Mouse (Mus musculus): ENCODE results near the gene Lca5l. TPM values are rescaled to one million over a fixed set of nuclear protein-coding genes. Genes with fewer than 3 reads are reported as not detected.
A peak's percentile ranks its signal among the peaks of the same experiment; 100 is the strongest.

The Lca5l gene
- polyA plus RNA-seq, 1 experiment from 2014 or later, result 1.2 TPM

GRCm38 (mm10) chr16:96222452-96222851, 30.4 kb upstream of the Lca5l start:
- no peak for ATAC-seq (replicated peaks; ENCODE audit: low FRiP score)
- H3K27me3 ChIP-seq (ENCODE audit: control insufficient read depth, insufficient read depth, low read length), result no peaks in the 10 kb centered on the region
- no peaks in the 10 kb centered on the region for H3K36me3 ChIP-seq (ENCODE audit: control insufficient read depth, insufficient read depth, low read length)
- H3K4me3 ChIP-seq (ENCODE audit: low read depth, low read length), result no peak overlapping the region
- no peak for DNase-seq (ENCODE audit: low spot score)
- no peak overlapping the region for H3K27ac ChIP-seq (ENCODE audit: low read depth, low read length)
- no peak overlapping the region for H3K4me2 ChIP-seq (ENCODE audit: low read depth, low read length, severe bottlenecking)
- H3K9ac ChIP-seq (ENCODE audit: low read length), result no peak overlapping the region
- 80% methylated on average over 1 of the region's 1 CpGs for WGBS
- no peaks in the 10 kb centered on the region for H3K9me3 ChIP-seq (ENCODE audit: control insufficient read depth, low read length)
- H3K4me1 ChIP-seq (replicated peaks; ENCODE audit: control insufficient read depth, insufficient read depth, low read length), result no peaks in the 10 kb centered on the region

GRCm38 (mm10) chr16:96221959-96222358, 29.9 kb upstream of the Lca5l start:
- 79% methylated on average over 3 of the region's 3 CpGs for WGBS
- Histone ChIP-seq H3K9me3 (ENCODE audit: control insufficient read depth, low read length) (no peaks in the 10 kb centered on the region), H3K4me1 (replicated peaks; ENCODE audit: control insufficient read depth, insufficient read depth, low read length) (no peaks in the 10 kb centered on the region), H3K4me2 (ENCODE audit: low read depth, low read length, severe bottlenecking) (no peak overlapping the region), H3K27ac (ENCODE audit: low read depth, low read length) (no peak overlapping the region), H3K9ac (ENCODE audit: low read length) (no peak overlapping the region), H3K36me3 (ENCODE audit: control insufficient read depth, insufficient read depth, low read length) (no peaks in the 10 kb centered on the region), H3K27me3 (ENCODE audit: control insufficient read depth, insufficient read depth, low read length) (no peaks in the 10 kb centered on the region), H3K4me3 (ENCODE audit: low read depth, low read length) (no peak overlapping the region)
- no peak for ATAC-seq (replicated peaks; ENCODE audit: low FRiP score)
- DNase-seq (ENCODE audit: low spot score), result no peak

DNA sequence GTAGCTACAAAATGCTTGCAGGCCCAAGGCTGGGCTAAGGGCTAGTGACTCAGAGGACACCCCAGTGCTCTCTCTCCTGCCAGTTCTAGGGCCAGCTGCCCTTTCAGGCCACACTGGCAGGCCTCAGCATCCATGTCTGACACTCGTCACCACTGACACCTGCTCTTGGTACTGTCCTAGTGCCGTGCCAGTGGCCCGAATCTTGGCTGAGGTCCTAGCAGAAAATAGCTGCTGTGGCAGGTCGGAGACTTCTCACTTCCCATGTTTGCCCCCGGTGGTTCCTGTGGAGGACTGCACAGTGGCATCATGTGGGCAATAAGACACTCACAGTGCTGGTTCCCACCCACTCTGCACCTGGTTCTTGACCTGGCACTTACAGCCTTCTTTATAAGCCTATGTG, 29.4 kb upstream of the Lca5l start:
- 88% methylated on average over 5 of the region's 5 CpGs for WGBS
- DNase-seq (ENCODE audit: low spot score), result no peak
- no peaks in the 10 kb centered on the region for H3K9me3 ChIP-seq (ENCODE audit: control insufficient read depth, low read length)
- H3K4me2 ChIP-seq (ENCODE audit: low read depth, low read length, severe bottlenecking), result no peak overlapping the region
- no peak overlapping the region for H3K4me3 ChIP-seq (ENCODE audit: low read depth, low read length)
- no peak overlapping the region for H3K27ac ChIP-seq (ENCODE audit: low read depth, low read length)
- no peak overlapping the region for H3K9ac ChIP-seq (ENCODE audit: low read length)
- no peak for ATAC-seq (replicated peaks; ENCODE audit: low FRiP score)
- H3K27me3 ChIP-seq (ENCODE audit: control insufficient read depth, insufficient read depth, low read length), result no peaks in the 10 kb centered on the region
- no peaks in the 10 kb centered on the region for H3K36me3 ChIP-seq (ENCODE audit: control insufficient read depth, insufficient read depth, low read length)
- no peaks in the 10 kb centered on the region for H3K4me1 ChIP-seq (replicated peaks; ENCODE audit: control insufficient read depth, insufficient read depth, low read length)

DNA sequence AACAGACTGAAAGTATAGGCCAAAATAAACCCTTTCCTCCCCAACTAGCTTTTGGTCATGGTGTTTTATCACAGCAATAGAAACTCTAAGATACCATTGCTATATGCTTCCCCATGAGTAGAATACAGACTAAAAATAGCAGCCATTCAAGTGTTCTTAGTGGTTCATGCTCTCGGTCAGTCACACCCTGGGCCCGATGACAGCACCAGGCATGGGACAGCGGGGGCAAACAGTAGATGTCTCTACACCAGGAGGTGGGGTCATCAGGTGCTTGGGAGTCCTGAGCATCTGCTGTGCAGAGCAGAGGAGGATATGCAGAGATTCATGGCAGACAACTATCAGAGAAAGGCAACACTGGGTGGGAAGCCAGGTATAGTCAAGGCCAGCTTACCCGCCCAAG, 21.0 kb upstream of the Lca5l start:
- WGBS, result 87% methylated on average over 4 of the region's 4 CpGs
- Histone ChIP-seq H3K9ac (ENCODE audit: low read length) (no peak overlapping the region), H3K36me3 (ENCODE audit: control insufficient read depth, insufficient read depth, low read length) (no peaks in the 10 kb centered on the region)

DNA sequence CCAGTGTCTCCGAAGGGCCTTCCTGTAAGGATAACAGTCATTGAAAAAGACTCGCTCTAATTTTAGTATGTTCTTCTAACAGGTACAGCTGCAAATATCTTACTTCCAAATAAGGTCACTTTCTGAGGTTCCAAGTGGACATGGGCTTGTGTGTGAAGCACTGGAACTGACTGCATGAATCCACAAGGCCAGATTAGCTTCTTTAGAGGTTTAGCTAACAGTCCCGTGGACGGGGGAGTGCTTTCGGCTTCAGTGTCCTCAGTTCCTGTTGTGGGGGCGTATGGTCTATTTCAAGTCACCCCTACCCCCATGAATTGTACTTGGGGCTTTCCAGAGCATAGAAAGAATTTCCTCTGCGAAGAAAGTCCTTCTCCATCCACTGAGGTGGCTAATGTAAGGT, 18.8 kb upstream of the Lca5l start:
- H3K4me3 ChIP-seq (ENCODE audit: low read depth, low read length), result no peak overlapping the region
- no peak overlapping the region for H3K4me2 ChIP-seq (ENCODE audit: low read depth, low read length, severe bottlenecking)
- no peaks in the 10 kb centered on the region for H3K27me3 ChIP-seq (ENCODE audit: control insufficient read depth, insufficient read depth, low read length)
- H3K4me1 ChIP-seq (replicated peaks; ENCODE audit: control insufficient read depth, insufficient read depth, low read length), result no peaks in the 10 kb centered on the region
- H3K27ac ChIP-seq (ENCODE audit: low read depth, low read length), result no peak overlapping the region
- H3K36me3 ChIP-seq (ENCODE audit: control insufficient read depth, insufficient read depth, low read length), result no peaks in the 10 kb centered on the region
- DNase-seq (ENCODE audit: low spot score), result no peak
- H3K9me3 ChIP-seq (ENCODE audit: control insufficient read depth, low read length), result no peaks in the 10 kb centered on the region
- WGBS, result 89% methylated on average over 7 of the region's 7 CpGs
- H3K9ac ChIP-seq (ENCODE audit: low read length), result no peak overlapping the region
- no peak for ATAC-seq (replicated peaks; ENCODE audit: low FRiP score)

More for the DNA sequence above, 21.0 kb upstream of the Lca5l start:
- Histone ChIP-seq H3K4me2 (ENCODE audit: low read depth, low read length, severe bottlenecking) (no peak overlapping the region), H3K27ac (ENCODE audit: low read depth, low read length) (no peak overlapping the region), H3K4me3 (ENCODE audit: low read depth, low read length) (no peak overlapping the region), H3K27me3 (ENCODE audit: control insufficient read depth, insufficient read depth, low read length) (no peaks in the 10 kb centered on the region), H3K4me1 (replicated peaks; ENCODE audit: control insufficient read depth, insufficient read depth, low read length) (no peaks in the 10 kb centered on the region), H3K9me3 (ENCODE audit: control insufficient read depth, low read length) (no peaks in the 10 kb centered on the region)
- ATAC-seq (replicated peaks; ENCODE audit: low FRiP score), result no peak
- no peak for DNase-seq (ENCODE audit: low spot score)

GRCm38 (mm10) chr16:96209789-96210188, 17.7 kb upstream of the Lca5l start:
- H3K9me3 ChIP-seq (ENCODE audit: control insufficient read depth, low read length), result no peaks in the 10 kb centered on the region
- H3K4me2 ChIP-seq (ENCODE audit: low read depth, low read length, severe bottlenecking), result no peak overlapping the region
- no peaks in the 10 kb centered on the region for H3K36me3 ChIP-seq (ENCODE audit: control insufficient read depth, insufficient read depth, low read length)
- H3K4me1 ChIP-seq (replicated peaks; ENCODE audit: control insufficient read depth, insufficient read depth, low read length), result no peaks in the 10 kb centered on the region
- no peak overlapping the region for H3K9ac ChIP-seq (ENCODE audit: low read length)
- DNase-seq (ENCODE audit: low spot score) (no peak), ATAC-seq (replicated peaks; ENCODE audit: low FRiP score) (no peak)
- H3K27ac ChIP-seq (ENCODE audit: low read depth, low read length), result no peak overlapping the region
- no peak overlapping the region for H3K4me3 ChIP-seq (ENCODE audit: low read depth, low read length)
- H3K27me3 ChIP-seq (ENCODE audit: control insufficient read depth, insufficient read depth, low read length), result no peaks in the 10 kb centered on the region
- 82% methylated on average over 10 of the region's 10 CpGs for whole genome bisulfite sequencing

DNA sequence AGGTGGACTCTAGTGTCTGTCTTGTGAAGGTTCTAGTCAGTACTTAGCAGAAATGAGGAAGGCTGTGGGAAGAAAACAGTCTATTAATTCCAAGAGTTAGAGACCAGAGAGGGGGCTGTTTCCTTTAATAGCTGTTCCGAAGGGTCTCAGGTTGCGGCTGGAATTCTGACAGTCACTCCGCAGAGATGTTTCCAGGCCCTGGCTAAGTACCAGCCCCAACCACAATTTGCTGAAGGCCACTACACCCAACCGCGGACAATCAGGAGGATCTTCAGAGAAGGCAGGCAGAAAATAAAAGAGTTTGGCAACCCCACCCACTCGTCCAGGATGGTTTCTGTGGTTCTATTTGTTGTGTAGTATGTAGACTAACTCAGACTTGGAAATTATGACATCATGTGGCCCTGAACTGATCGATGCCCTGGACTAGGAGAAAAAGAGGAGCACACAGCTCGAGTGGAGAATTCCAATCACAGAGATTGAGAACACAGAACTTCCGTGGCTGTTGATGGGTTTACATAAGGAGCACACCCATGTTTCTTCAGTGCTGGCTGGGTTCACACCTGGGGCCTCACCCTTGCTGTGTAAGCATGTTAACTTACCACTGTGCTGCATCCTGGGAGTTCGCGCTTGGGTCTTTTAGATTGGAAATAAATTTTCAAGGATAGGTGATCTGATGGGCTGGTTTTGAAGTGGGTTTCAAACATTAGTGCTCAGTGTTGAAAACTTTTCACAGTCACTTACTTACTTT, 9.6 kb upstream of the Lca5l start:
- ATAC-seq (replicated peaks; ENCODE audit: low FRiP score) (no peak), DNase-seq (ENCODE audit: low spot score) (no peak)
- WGBS, result 81% methylated on average over 11 of the region's 11 CpGs
- Histone ChIP-seq H3K4me2 (ENCODE audit: low read depth, low read length, severe bottlenecking) (no peak overlapping the region), H3K9me3 (ENCODE audit: control insufficient read depth, low read length) (no peaks in the 10 kb centered on the region), H3K4me1 (replicated peaks; ENCODE audit: control insufficient read depth, insufficient read depth, low read length) (peaks cover 2% of the 10 kb centered on the region; the same call in 1 of the 2 replicates), H3K36me3 (ENCODE audit: control insufficient read depth, insufficient read depth, low read length) (no peaks in the 10 kb centered on the region), H3K27ac (ENCODE audit: low read depth, low read length) (no peak overlapping the region), H3K9ac (ENCODE audit: low read length) (no peak overlapping the region), H3K4me3 (ENCODE audit: low read depth, low read length) (no peak overlapping the region), H3K27me3 (ENCODE audit: control insufficient read depth, insufficient read depth, low read length) (no peaks in the 10 kb centered on the region)

DNA sequence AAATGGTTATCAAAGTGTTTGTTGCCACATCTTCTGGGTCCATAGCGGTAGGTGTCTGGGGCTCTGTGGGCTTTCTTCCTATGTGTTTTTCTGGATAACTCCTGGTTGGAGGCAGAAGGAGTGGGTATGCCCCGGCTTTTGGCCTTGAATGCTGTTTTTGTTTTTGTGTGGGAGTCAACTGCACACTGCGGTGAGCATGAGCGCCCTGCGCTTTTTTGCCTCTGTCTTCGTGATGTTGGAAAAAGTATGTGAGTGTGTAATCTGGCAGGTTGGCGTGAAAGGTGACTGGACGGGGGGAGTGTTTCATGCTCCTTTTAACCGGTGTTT, 8.6 kb upstream of the Lca5l start:
- no peaks in the 10 kb centered on the region for H3K27me3 ChIP-seq (ENCODE audit: control insufficient read depth, insufficient read depth, low read length)
- peak overlapping the region; percentile 59 for H3K4me2 ChIP-seq (ENCODE audit: low read depth, low read length, severe bottlenecking)
- no peak overlapping the region for H3K27ac ChIP-seq (ENCODE audit: low read depth, low read length)
- no peak for DNase-seq (ENCODE audit: low spot score)
- 39% methylated on average over 9 of the region's 9 CpGs for WGBS
- peak; percentile 42; the same call in 1 of the 2 replicates for ATAC-seq (replicated peaks; ENCODE audit: low FRiP score)
- peaks cover 2% of the 10 kb centered on the region; the same call in 1 of the 2 replicates for H3K4me1 ChIP-seq (replicated peaks; ENCODE audit: control insufficient read depth, insufficient read depth, low read length)
- peak overlapping the region; percentile 35; the same call in 1 of the 2 replicates for H3K9ac ChIP-seq (ENCODE audit: low read length)
- peak overlapping the region; percentile 27 for H3K4me3 ChIP-seq (ENCODE audit: low read depth, low read length)
- no peaks in the 10 kb centered on the region for H3K9me3 ChIP-seq (ENCODE audit: control insufficient read depth, low read length)
- H3K36me3 ChIP-seq (ENCODE audit: control insufficient read depth, insufficient read depth, low read length), result no peaks in the 10 kb centered on the region

All from forebrain, embryonic 11.5 days (tissue).